Mouse (Mus musculus) lung, adult 10 weeks (tissue): ENCODE results near the gene Dtnb. TPM values are rescaled to one million over a fixed set of nuclear protein-coding genes. Genes with fewer than 3 reads are reported as not detected.

Experiments used
- polyA plus RNA-seq: library from polyadenylated mRNA; stranded (reverse); fragments of 350-450 nt; fragmentation: Illumina TruSeq; extraction: RNeasy Lipid Tissue Mini Kit (QIAGEN cat#74804); gene quantifications from one replicate; pipeline ENCODE4 v1.2.3, GENCODE M21; 2014; ENCODE audit warnings: low read depth, low replicate concordance; ENCODE audit not compliant: insufficient read depth

Dtnb gene
- polyA plus RNA-seq, result 15.8 TPM

GRCm38 (mm10) chr12:3571787-3572580, at the start of gene Dtnb:
Gene Dtnb (plus strand): TSS chr12:3572381.

GRCm38 (mm10) chr12:3805852-3806251, 233.7 kb downstream of the Dtnb start, which contains the start of gene Dnmt3a:
Gene Dnmt3a (plus strand): TSS chr12:3806007.

Other genes starting within 250 kb of the Dtnb start
- 6.2 TPM for gene Kif3c, start 207.2 kb upstream of the Dtnb start, polyA plus RNA-seq
- 2.6 TPM for gene Asxl2, start 145.5 kb upstream of the Dtnb start, polyA plus RNA-seq
- 4.2 TPM for gene Dnmt3a, start 233.6 kb downstream of the Dtnb start, polyA plus RNA-seq